ENCODE assay signal across 9 mouse cellular contexts in genomic region chr2:132512977-132513351, GRCm38 (mm10).
DNase-seq lines count a peak whose midpoint lies in the region; ATAC-seq and TF ChIP-seq lines count a peak whose summit lies in the region.
"Had no signal": no experiment of that assay in that cellular context is flagged by ENCODE, and none has a peak within 500 bp of the region (broad histone marks: within the 10 kb centered on the region; RNA-seq: fewer than 3 reads in every experiment).

No protein-coding gene starts in this region.

- H3K27ac ChIP-seq in heart, embryonic 15.5 days: no peak overlapping the region
- H3K27ac ChIP-seq in midbrain, embryonic 11.5 days (ENCODE audit: low read depth, low read length): no peak overlapping the region
- no peak overlapping the region for H3K27ac ChIP-seq in midbrain, embryonic 10.5 days (replicated peaks)
- H3K27ac ChIP-seq in cortical plate, adult 2 months (ENCODE audit: insufficient read depth, low read length): peak overlapping the region; percentile 67
- H3K27ac ChIP-seq in liver, embryonic 16.5 days (ENCODE audit: low read length): 0 out of 2 replicates have a peak overlapping the region, but pooled peaks have one; percentile 33
- H3K27ac ChIP-seq in forebrain, embryonic 16.5 days (ENCODE audit: low read length): no peak overlapping the region

- peak overlapping the region; percentile 38 for H3K4me2 ChIP-seq in heart, embryonic 15.5 days
- H3K4me2 ChIP-seq in midbrain, embryonic 11.5 days: no peak overlapping the region
- peak overlapping the region; percentile 51 for H3K4me2 ChIP-seq in liver, embryonic 16.5 days (ENCODE audit: low read depth, low read length)
- no peak overlapping the region for H3K4me2 ChIP-seq in forebrain, embryonic 16.5 days (ENCODE audit: low read length)

- no peak for ATAC-seq in heart, embryonic 15.5 days (replicated peaks; ENCODE audit: insufficient number of reproducible peaks, insufficient read depth, low FRiP score, low read depth)
- ATAC-seq in midbrain, embryonic 11.5 days (ENCODE audit: low FRiP score): no peak
- no peak for ATAC-seq in liver, embryonic 16.5 days (ENCODE audit: low read depth)
- no peak for ATAC-seq in forebrain, embryonic 16.5 days

- TF ChIP-seq POLR2A in cortical plate, adult 2 months (IDR thresholded peaks at IDR 0.05; ENCODE audit: extremely low read depth, insufficient read depth, low read length): no peak

- peaks cover 4% of the 10 kb centered on the region; the same call in 1 of the 2 replicates for H3K4me1 ChIP-seq in heart, embryonic 15.5 days (replicated peaks)
- H3K4me1 ChIP-seq in midbrain, embryonic 11.5 days (ENCODE audit: control insufficient read depth, insufficient read depth, low read length): no peaks in the 10 kb centered on the region
- H3K4me1 ChIP-seq in midbrain, embryonic 10.5 days: peaks cover 10% of the 10 kb centered on the region
- H3K4me1 ChIP-seq in cortical plate, adult 2 months (ENCODE audit: control insufficient read depth, insufficient read depth, low read length): peaks cover 13% of the 10 kb centered on the region
- H3K4me1 ChIP-seq in liver, embryonic 16.5 days (ENCODE audit: control insufficient read depth, low read depth, low read length): peaks cover 15% of the 10 kb centered on the region
- peaks cover 4% of the 10 kb centered on the region; the same call in 1 of the 2 replicates for H3K4me1 ChIP-seq in forebrain, embryonic 16.5 days (replicated peaks; ENCODE audit: control insufficient read depth, insufficient read depth, low read length)

- 68% methylated on average over 11 of the region's 11 CpGs for WGBS in heart, embryonic 15.5 days
- 74% methylated on average over 11 of the region's 11 CpGs for WGBS in midbrain, embryonic 11.5 days
- 83% methylated on average over 11 of the region's 11 CpGs for WGBS in midbrain, embryonic 10.5 days
- WGBS in liver, embryonic 16.5 days (ENCODE audit: insufficient replicate concordance): 22% methylated on average over 11 of the region's 11 CpGs
- 71% methylated on average over 11 of the region's 11 CpGs for WGBS in forebrain, embryonic 16.5 days

- DNase-seq in heart, postnatal 4 days: no peak
- DNase-seq in midbrain, embryonic 11.5 days (ENCODE audit: low spot score, missing footprints): peak; percentile 78
- DNase-seq in midbrain, embryonic 10.5 days (ENCODE audit: low spot score): no peak
- DNase-seq in spleen, adult 12 weeks (ENCODE audit: low spot score): no peak
- DNase-seq: kidney, postnatal 10 days had no signal

- H3K36me3 ChIP-seq in heart, embryonic 15.5 days: no peaks in the 10 kb centered on the region
- no peaks in the 10 kb centered on the region for H3K36me3 ChIP-seq in midbrain, embryonic 11.5 days (ENCODE audit: control insufficient read depth, insufficient read depth, low read length)
- no peaks in the 10 kb centered on the region for H3K36me3 ChIP-seq in midbrain, embryonic 10.5 days
- no peaks in the 10 kb centered on the region for H3K36me3 ChIP-seq in liver, embryonic 16.5 days (ENCODE audit: control insufficient read depth, insufficient read depth)
- no peaks in the 10 kb centered on the region for H3K36me3 ChIP-seq in forebrain, embryonic 16.5 days (ENCODE audit: control insufficient read depth, insufficient read depth)

- H3K9ac ChIP-seq in heart, embryonic 15.5 days: no peak overlapping the region
- no peak overlapping the region for H3K9ac ChIP-seq in midbrain, embryonic 11.5 days (ENCODE audit: low read length)
- H3K9ac ChIP-seq in liver, embryonic 16.5 days (ENCODE audit: low read depth, low read length): peak overlapping the region; percentile 0; the same call in 1 of the 2 replicates
- no peak overlapping the region for H3K9ac ChIP-seq in forebrain, embryonic 16.5 days (replicated peaks; ENCODE audit: low read depth, low read length)

- no peaks in the 10 kb centered on the region for H3K9me3 ChIP-seq in heart, embryonic 15.5 days (replicated peaks)
- H3K9me3 ChIP-seq in midbrain, embryonic 11.5 days (ENCODE audit: control insufficient read depth, low read length): no peaks in the 10 kb centered on the region
- H3K9me3 ChIP-seq in midbrain, embryonic 10.5 days (replicated peaks): no peaks in the 10 kb centered on the region
- no peaks in the 10 kb centered on the region for H3K9me3 ChIP-seq in liver, embryonic 16.5 days (replicated peaks; ENCODE audit: control insufficient read depth, low read length)
- H3K9me3 ChIP-seq in forebrain, embryonic 16.5 days (ENCODE audit: control insufficient read depth, low read length): no peaks in the 10 kb centered on the region

- H3K4me3 ChIP-seq in heart, embryonic 15.5 days: no peak overlapping the region
- H3K4me3 ChIP-seq in midbrain, embryonic 11.5 days (ENCODE audit: low read depth, low read length): no peak overlapping the region
- no peak overlapping the region for H3K4me3 ChIP-seq in midbrain, embryonic 10.5 days
- no peak overlapping the region for H3K4me3 ChIP-seq in cortical plate, adult 2 months (ENCODE audit: insufficient read depth, low read length)
- H3K4me3 ChIP-seq in liver, embryonic 16.5 days (ENCODE audit: low read depth, low read length): 0 out of 2 replicates have a peak overlapping the region, but pooled peaks have one; percentile 9
- no peak overlapping the region for H3K4me3 ChIP-seq in forebrain, embryonic 16.5 days (replicated peaks; ENCODE audit: low read length)

- no peak for TF ChIP-seq CTCF in cortical plate, adult 2 months (IDR thresholded peaks at IDR 0.05; ENCODE audit: extremely low read depth, insufficient read depth, low read length)

- no peaks in the 10 kb centered on the region for H3K27me3 ChIP-seq in heart, embryonic 15.5 days
- no peaks in the 10 kb centered on the region for H3K27me3 ChIP-seq in midbrain, embryonic 11.5 days (ENCODE audit: control insufficient read depth, insufficient read depth, low read length)
- H3K27me3 ChIP-seq in midbrain, embryonic 10.5 days (ENCODE audit: low read depth, poor library complexity, severe bottlenecking): no peaks in the 10 kb centered on the region
- H3K27me3 ChIP-seq in liver, embryonic 16.5 days (ENCODE audit: control insufficient read depth, insufficient read depth, low read depth, low read length): no peaks in the 10 kb centered on the region
- H3K27me3 ChIP-seq in forebrain, embryonic 16.5 days (replicated peaks; ENCODE audit: control insufficient read depth, insufficient read depth, low read length): no peaks in the 10 kb centered on the region

Comparison
In these comparisons a context has a peak if more than half of its experiments do, and no peak if none do; other contexts are left out.
1. H3K27ac ChIP-seq: peak in cortical plate, adult 2 months (single experiment) and liver, embryonic 16.5 days (single experiment); none in heart, embryonic 15.5 days (single experiment), midbrain, embryonic 11.5 days (single experiment), midbrain, embryonic 10.5 days (single experiment) and forebrain, embryonic 16.5 days (single experiment).
2. H3K4me2 ChIP-seq: peak in heart, embryonic 15.5 days (single experiment) and liver, embryonic 16.5 days (single experiment); none in midbrain, embryonic 11.5 days (single experiment) and forebrain, embryonic 16.5 days (single experiment).